Mouse (Mus musculus): Measurements from ENCODE around the gene Mief1.

- no peak for TF ChIP-seq CTCF (IDR thresholded peaks at IDR 0.05; ENCODE audit: low read depth, low read length)
- no peak for TF ChIP-seq POLR2A (IDR thresholded peaks at IDR 0.05; ENCODE audit: extremely low read depth, insufficient read depth, low read length)
These were observed 43.3 kb downstream of the Mief1 start for GRCm38 (mm10) chr15:80277107-80277506.
